Mouse (Mus musculus): ENCODE results near the gene Rxra. TPM values are rescaled to one million over a fixed set of nuclear protein-coding genes. Genes with fewer than 3 reads are reported as not detected.

Gene Rxra
- total RNA-seq, 1 experiment from 2014 or later: 19.7 TPM

GRCm38 (mm10) chr2:27665284-27665683 is 11.0 kb upstream of the Rxra start:
- ATAC-seq (replicated peaks; ENCODE audit: insufficient number of reproducible peaks, low FRiP score, low TSS enrichment, poor library complexity, severe bottlenecking): no peak

- ATAC-seq (replicated peaks; ENCODE audit: insufficient number of reproducible peaks, low FRiP score, low TSS enrichment, poor library complexity, severe bottlenecking): no peak
Observed at GRCm38 (mm10) chr2:27666719-27667118, 9.5 kb upstream of the Rxra start.

- ATAC-seq (replicated peaks; ENCODE audit: insufficient number of reproducible peaks, low FRiP score, low TSS enrichment, poor library complexity, severe bottlenecking): no peak
Observed at GRCm38 (mm10) chr2:27667677-27668076, 8.6 kb upstream of the Rxra start.

- no peak for ATAC-seq (replicated peaks; ENCODE audit: insufficient number of reproducible peaks, low FRiP score, low TSS enrichment, poor library complexity, severe bottlenecking)
Observed at GRCm38 (mm10) chr2:27670746-27671145, 5.5 kb upstream of the Rxra start.

GRCm38 (mm10) chr2:27671633-27672091 is 4.6 kb upstream of the Rxra start:
- no peak for ATAC-seq (replicated peaks; ENCODE audit: insufficient number of reproducible peaks, low FRiP score, low TSS enrichment, poor library complexity, severe bottlenecking)

- ATAC-seq (replicated peaks; ENCODE audit: insufficient number of reproducible peaks, low FRiP score, low TSS enrichment, poor library complexity, severe bottlenecking): no peak
Observed at GRCm38 (mm10) chr2:27676478-27677325, 462 bp downstream of the Rxra start.

GRCm38 (mm10) chr2:27677411-27678310 is 1.4 kb downstream of the Rxra start:
- ATAC-seq (replicated peaks; ENCODE audit: insufficient number of reproducible peaks, low FRiP score, low TSS enrichment, poor library complexity, severe bottlenecking): no peak

GRCm38 (mm10) chr2:27678331-27678730 is 2.1 kb downstream of the Rxra start:
- ATAC-seq (replicated peaks; ENCODE audit: insufficient number of reproducible peaks, low FRiP score, low TSS enrichment, poor library complexity, severe bottlenecking): no peak

GRCm38 (mm10) chr2:27678836-27679480 is 2.7 kb downstream of the Rxra start:
- ATAC-seq (replicated peaks; ENCODE audit: insufficient number of reproducible peaks, low FRiP score, low TSS enrichment, poor library complexity, severe bottlenecking): no peak

GRCm38 (mm10) chr2:27679621-27680025 is 3.4 kb downstream of the Rxra start:
- no peak for ATAC-seq (replicated peaks; ENCODE audit: insufficient number of reproducible peaks, low FRiP score, low TSS enrichment, poor library complexity, severe bottlenecking)

- no peak for ATAC-seq (replicated peaks; ENCODE audit: insufficient number of reproducible peaks, low FRiP score, low TSS enrichment, poor library complexity, severe bottlenecking)
Observed at GRCm38 (mm10) chr2:27680058-27680457, 3.8 kb downstream of the Rxra start.

GRCm38 (mm10) chr2:27680595-27680994 is 4.4 kb downstream of the Rxra start:
- ATAC-seq (replicated peaks; ENCODE audit: insufficient number of reproducible peaks, low FRiP score, low TSS enrichment, poor library complexity, severe bottlenecking): no peak

- no peak for ATAC-seq (replicated peaks; ENCODE audit: insufficient number of reproducible peaks, low FRiP score, low TSS enrichment, poor library complexity, severe bottlenecking)
Observed at GRCm38 (mm10) chr2:27681426-27681825, 5.2 kb downstream of the Rxra start.

- ATAC-seq (replicated peaks; ENCODE audit: insufficient number of reproducible peaks, low FRiP score, low TSS enrichment, poor library complexity, severe bottlenecking): no peak
Observed at GRCm38 (mm10) chr2:27682096-27682495, 5.9 kb downstream of the Rxra start.

GRCm38 (mm10) chr2:27684017-27684657 is 7.9 kb downstream of the Rxra start:
- no peak for ATAC-seq (replicated peaks; ENCODE audit: insufficient number of reproducible peaks, low FRiP score, low TSS enrichment, poor library complexity, severe bottlenecking)

GRCm38 (mm10) chr2:27685917-27686316 is 9.7 kb downstream of the Rxra start:
- ATAC-seq (replicated peaks; ENCODE audit: insufficient number of reproducible peaks, low FRiP score, low TSS enrichment, poor library complexity, severe bottlenecking): no peak

- no peak for ATAC-seq (replicated peaks; ENCODE audit: insufficient number of reproducible peaks, low FRiP score, low TSS enrichment, poor library complexity, severe bottlenecking)
Observed at GRCm38 (mm10) chr2:27686335-27686734, 10.1 kb downstream of the Rxra start.

GRCm38 (mm10) chr2:27687041-27687440 is 10.8 kb downstream of the Rxra start:
- ATAC-seq (replicated peaks; ENCODE audit: insufficient number of reproducible peaks, low FRiP score, low TSS enrichment, poor library complexity, severe bottlenecking): no peak

- ATAC-seq (replicated peaks; ENCODE audit: insufficient number of reproducible peaks, low FRiP score, low TSS enrichment, poor library complexity, severe bottlenecking): no peak
Observed at GRCm38 (mm10) chr2:27687973-27688372, 11.7 kb downstream of the Rxra start.

Data from monocyte, adult 5-6 weeks (primary cell).